Mouse (Mus musculus): ENCODE data around the gene Siah1a.

Siah1a gene

GRCm38 (mm10) chr8:86745221-86745934, at the start of gene Siah1a, which contains the start of gene Gm10638:
Gene Siah1a (minus strand): TSS chr8:86745934.
Gene Gm10638 (plus strand): TSS chr8:86745699.
- peak; percentile 66 for DNase-seq

- DNase-seq = no peak
Measured at GRCm38 (mm10) chr8:86794716-86795115, 49.0 kb upstream of the Siah1a start.

GRCm38 (mm10) chr8:86791542-86791941, 45.8 kb upstream of the Siah1a start:
- no peak for DNase-seq

- DNase-seq = no peak
Measured at GRCm38 (mm10) chr8:86789576-86789975, 43.8 kb upstream of the Siah1a start.

GRCm38 (mm10) chr8:86787891-86788420, 42.2 kb upstream of the Siah1a start:
- no peak for DNase-seq

GRCm38 (mm10) chr8:86786498-86786897, 40.8 kb upstream of the Siah1a start:
- no peak for DNase-seq

- DNase-seq = no peak
Measured at GRCm38 (mm10) chr8:86781094-86781493, 35.4 kb upstream of the Siah1a start.

- no peak for DNase-seq
Measured at GRCm38 (mm10) chr8:86779207-86779606, 33.5 kb upstream of the Siah1a start.

GRCm38 (mm10) chr8:86769945-86770715, 24.4 kb upstream of the Siah1a start:
- no peak for DNase-seq

GRCm38 (mm10) chr8:86768499-86768898, 22.8 kb upstream of the Siah1a start:
- DNase-seq = no peak

- no peak for DNase-seq
Measured at GRCm38 (mm10) chr8:86766548-86767211, 20.9 kb upstream of the Siah1a start.

- no peak for DNase-seq
Measured at GRCm38 (mm10) chr8:86765669-86766068, 19.9 kb upstream of the Siah1a start.

GRCm38 (mm10) chr8:86765155-86765554, 19.4 kb upstream of the Siah1a start:
- DNase-seq = no peak

GRCm38 (mm10) chr8:86762806-86763205, 17.1 kb upstream of the Siah1a start:
- DNase-seq = no peak

GRCm38 (mm10) chr8:86760746-86761145, 15.0 kb upstream of the Siah1a start:
- no peak for DNase-seq

GRCm38 (mm10) chr8:86759090-86759491, 13.4 kb upstream of the Siah1a start:
- no peak for DNase-seq

- no peak for DNase-seq
Measured at GRCm38 (mm10) chr8:86758651-86759050, 12.9 kb upstream of the Siah1a start.

- DNase-seq = no peak
Measured at GRCm38 (mm10) chr8:86756948-86757733, 11.4 kb upstream of the Siah1a start.

GRCm38 (mm10) chr8:86749842-86750241, 4.1 kb upstream of the Siah1a start:
- DNase-seq = no peak

GRCm38 (mm10) chr8:86746511-86746910, 777 bp upstream of the Siah1a start:
- no peak for DNase-seq

GRCm38 (mm10) chr8:86745935-86746441, 254 bp upstream of the Siah1a start:
- peak; percentile 96 for DNase-seq
